Mouse (Mus musculus) hindbrain, embryonic 11.5 days (tissue): ENCODE results near the gene Abca2. TPM values are rescaled to one million over a fixed set of nuclear protein-coding genes. Genes with fewer than 3 reads are reported as not detected.

ENCODE experiments used
- ATAC-seq: fragments of 200-750 bp; cut with Nextera tagmentation; 2 replicates; pipeline ENCODE4 v1.8.0; 2017; ENCODE audit warnings: mild to moderate bottlenecking, moderate TSS enrichment, moderate library complexity; ENCODE audit not compliant: low FRiP score
- DNase-seq: peaks from one replicate; pipeline ENCODE4 v3.0.0-alpha.2; 2015; ENCODE audit warnings: low spot score
- H3K27ac ChIP-seq: fragments of 300-500 bp; sonication (generic); 2 replicates; pipeline ENCODE4 v1.5.1; 2014; ENCODE audit warnings: mild to moderate bottlenecking, low read depth, low read length
- H3K27me3 ChIP-seq: fragments of 300-500 bp; sonication (generic); 2 replicates; pipeline ENCODE4 v1.6.1; 2014; ENCODE audit warnings: mild to moderate bottlenecking, low read length, moderate library complexity, mixed read lengths; ENCODE audit not compliant: control insufficient read depth, insufficient read depth
- H3K36me3 ChIP-seq: fragments of 300-500 bp; sonication (generic); 2 replicates; pipeline ENCODE4 v1.6.1; 2014; ENCODE audit warnings: mild to moderate bottlenecking, low read length, moderate library complexity, mixed read lengths; ENCODE audit not compliant: control insufficient read depth, insufficient read depth
- H3K4me1 ChIP-seq: fragments of 300-500 bp; sonication (generic); replicated peaks from 2 replicates; pipeline ENCODE4 v1.6.1; 2014; ENCODE audit warnings: low read length, mixed read lengths; ENCODE audit not compliant: control insufficient read depth, insufficient read depth
- H3K4me2 ChIP-seq: fragments of 300-500 bp; sonication (generic); replicated peaks from 2 replicates; pipeline ENCODE4 v1.6.1; 2014; ENCODE audit warnings: mild to moderate bottlenecking, low read depth, low read length
- H3K4me3 ChIP-seq: fragments of 300-500 bp; sonication (generic); 2 replicates; pipeline ENCODE4 v1.5.1; 2014; ENCODE audit warnings: low read depth, low read length
- H3K9ac ChIP-seq: fragments of 300-500 bp; sonication (generic); 2 replicates; pipeline ENCODE4 v1.6.1; 2014; ENCODE audit warnings: low read depth, low read length
- H3K9me3 ChIP-seq: fragments of 300-500 bp; sonication (generic); 2 replicates; pipeline ENCODE4 v1.6.1; 2016; ENCODE audit warnings: low read length; ENCODE audit not compliant: control insufficient read depth
- WGBS: fragments of 180-500 bp; shearing (Covaris S2); extraction: QIAGEN DNeasy Blood & Tissue Kit; methylation state at CpG from one replicate; pipeline ENCODE4 v1.1.7; 2014; 5-methylcytosine and 5-hydroxymethylcytosine counted together
- polyA plus RNA-seq: library from polyadenylated mRNA; unstranded; fragments of >200 nt; fragmentation: Nextera tagmentation; extraction: Ambion mirVana; gene quantifications from 2 replicates; pipeline ENCODE4 v1.2.1, GENCODE M21; 2014

Gene Abca2
- polyA plus RNA-seq, 1 experiment from 2014 or later: 3.7 TPM

DNA sequence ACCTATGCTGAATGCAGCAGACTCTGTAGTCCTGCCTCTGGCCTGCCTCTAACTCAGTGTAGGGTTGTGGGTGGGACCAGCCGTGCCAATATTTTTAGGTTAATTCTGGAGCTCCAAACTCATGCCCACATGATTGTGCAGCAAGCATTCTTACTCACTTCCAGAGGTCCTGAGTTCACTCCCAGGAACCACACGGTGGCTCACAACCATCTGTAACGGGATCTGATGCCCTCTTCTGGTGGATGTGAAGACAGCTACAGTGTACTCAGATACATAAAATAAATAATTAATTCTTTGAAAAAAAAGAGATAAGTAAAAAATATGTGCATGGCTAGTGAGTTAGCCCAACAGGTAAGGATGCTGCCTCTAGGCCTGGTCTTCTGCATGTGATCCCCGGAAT, 68.0 kb downstream of the Abca2 start:
- Histone ChIP-seq H3K4me1 (peaks cover 2% of the 10 kb centered on the region; the same call in 1 of the 2 replicates), H3K27me3 (no peaks in the 10 kb centered on the region), H3K9me3 (no peaks in the 10 kb centered on the region), H3K4me3 (no peak overlapping the region), H3K9ac (no peak overlapping the region), H3K36me3 (no peaks in the 10 kb centered on the region), H3K27ac (no peak overlapping the region), H3K4me2 (no peak overlapping the region)
- ATAC-seq: no peak
- WGBS: 49% methylated on average over 4 of the region's 4 CpGs
- peak; percentile 41 for DNase-seq

Other genes with a start within 250 kb of the Abca2 start
- 44.6 and 60.5 TPM in 2 replicates for gene Nrarp, start 247.9 kb upstream of the Abca2 start, polyA plus RNA-seq
- gene Tor4a, start 231.8 kb upstream of the Abca2 start, polyA plus RNA-seq: 0.94 and 2.4 TPM in 2 replicates
- gene Nelfb, start 217.2 kb upstream of the Abca2 start, polyA plus RNA-seq: 89.6 and 93.7 TPM in 2 replicates
- gene Stpg3, start 214.1 kb upstream of the Abca2 start, polyA plus RNA-seq: not detected in 2 replicates
- not detected in 2 replicates for gene Fam166a, start 210.0 kb upstream of the Abca2 start, polyA plus RNA-seq
- 519 and 526 TPM in 2 replicates for gene Tubb4b, start 204.0 kb upstream of the Abca2 start, polyA plus RNA-seq
- not detected in 2 replicates for gene Slc34a3, start 194.3 kb upstream of the Abca2 start, polyA plus RNA-seq
- not detected in 2 replicates for gene Rnf224, start 191.9 kb upstream of the Abca2 start, polyA plus RNA-seq
- 21.7 and 23.9 TPM in 2 replicates for gene Rnf208, start 186.4 kb upstream of the Abca2 start, polyA plus RNA-seq
- not detected in 2 replicates for gene Cysrt1, start 186.3 kb upstream of the Abca2 start, polyA plus RNA-seq
- 4.3 and 4.9 TPM in 2 replicates for gene AL732309.1, start 181.8 kb upstream of the Abca2 start, polyA plus RNA-seq
- gene Tmem203, start 173.3 kb upstream of the Abca2 start, polyA plus RNA-seq: 12.2 and 14.6 TPM in 2 replicates
- gene Tprn, start 166.1 kb upstream of the Abca2 start, polyA plus RNA-seq: 4.0 and 4.5 TPM in 2 replicates
- gene Ssna1, start 156.3 kb upstream of the Abca2 start, polyA plus RNA-seq: 244 and 248 TPM in 2 replicates
- 107 and 110 TPM in 2 replicates for gene Anapc2, start 156.2 kb upstream of the Abca2 start, polyA plus RNA-seq
- not detected in 2 replicates for gene Tmem210, start 140.6 kb upstream of the Abca2 start, polyA plus RNA-seq
- not detected in 2 replicates for gene Lrrc26, start 138.8 kb upstream of the Abca2 start, polyA plus RNA-seq
- gene Grin1, start 109.5 kb upstream of the Abca2 start, polyA plus RNA-seq: 3.6 and 3.9 TPM in 2 replicates
- gene Man1b1, start 96.4 kb upstream of the Abca2 start, polyA plus RNA-seq: 86.7 and 133 TPM in 2 replicates
- 13.4 and 21.3 TPM in 2 replicates for gene Dpp7, start 72.3 kb upstream of the Abca2 start, polyA plus RNA-seq
- 4.1 and 6.5 TPM in 2 replicates for gene Uap1l1, start 63.0 kb upstream of the Abca2 start, polyA plus RNA-seq
- 41.0 and 45.2 TPM in 2 replicates for gene Sapcd2, start 56.4 kb upstream of the Abca2 start, polyA plus RNA-seq
- gene Entpd2, start 32.8 kb upstream of the Abca2 start, polyA plus RNA-seq: 0.21 TPM in 1 of 2 replicates, not detected in the other
- gene Npdc1, start 29.4 kb upstream of the Abca2 start, polyA plus RNA-seq: 123 and 151 TPM in 2 replicates
- 0.11 TPM in 1 of 2 replicates, not detected in the other for gene Fut7, start 5.4 kb upstream of the Abca2 start, polyA plus RNA-seq
- gene Clic3, start 28.1 kb downstream of the Abca2 start, polyA plus RNA-seq: 0.57 TPM in 1 of 2 replicates, not detected in the other
- 27.6 and 28.0 TPM in 2 replicates for gene Paxx, start 32.4 kb downstream of the Abca2 start, polyA plus RNA-seq
- 0.39 and 0.64 TPM in 2 replicates for gene Ptgds, start 41.3 kb downstream of the Abca2 start, polyA plus RNA-seq
- not detected in 2 replicates for gene Lcn12, start 65.2 kb downstream of the Abca2 start, polyA plus RNA-seq
- gene Fbxw5, start 72.0 kb downstream of the Abca2 start, polyA plus RNA-seq: 64.2 and 75.3 TPM in 2 replicates
- 4.0 and 6.1 TPM in 2 replicates for gene C8g, start 73.0 kb downstream of the Abca2 start, polyA plus RNA-seq
- gene Traf2, start 118.2 kb downstream of the Abca2 start, polyA plus RNA-seq: 25.3 and 32.3 TPM in 2 replicates
- gene Edf1, start 129.1 kb downstream of the Abca2 start, polyA plus RNA-seq: 380 and 436 TPM in 2 replicates
- 3.0 and 4.2 TPM in 2 replicates for gene Mamdc4, start 146.1 kb downstream of the Abca2 start, polyA plus RNA-seq
- 161 and 167 TPM in 2 replicates for gene Phpt1, start 146.5 kb downstream of the Abca2 start, polyA plus RNA-seq
- gene Ajm1, start 153.1 kb downstream of the Abca2 start, polyA plus RNA-seq: 0.38 and 0.59 TPM in 2 replicates
- gene Rabl6, start 179.8 kb downstream of the Abca2 start, polyA plus RNA-seq: 53.3 and 55.3 TPM in 2 replicates
- 0.14 and 0.22 TPM in 2 replicates for gene Ccdc183, start 189.0 kb downstream of the Abca2 start, polyA plus RNA-seq
- 17.6 and 18.0 TPM in 2 replicates for gene Tmem141, start 193.3 kb downstream of the Abca2 start, polyA plus RNA-seq
- 0.57 and 0.82 TPM in 2 replicates for gene Fcna, start 199.3 kb downstream of the Abca2 start, polyA plus RNA-seq
- not detected in 2 replicates for gene Lcn8, start 224.4 kb downstream of the Abca2 start, polyA plus RNA-seq
- gene Lcn5, start 229.2 kb downstream of the Abca2 start, polyA plus RNA-seq: not detected in 2 replicates
- not detected in 2 replicates for gene Lcn6, start 248.1 kb downstream of the Abca2 start, polyA plus RNA-seq